Mouse (Mus musculus): ENCODE measurements at regions not wholly inside any gene's neighbourhood (a gene's known extent, or its start where the extent isn't known, plus 50 kb on each side); places are given as distances from the start of the nearest gene placed in this dataset.
"Not testable (repeated sequence)": the region's sequence is repeated elsewhere in the genome, so short reads cannot be mapped to it uniquely, and the experiment has no call there.

DNA sequence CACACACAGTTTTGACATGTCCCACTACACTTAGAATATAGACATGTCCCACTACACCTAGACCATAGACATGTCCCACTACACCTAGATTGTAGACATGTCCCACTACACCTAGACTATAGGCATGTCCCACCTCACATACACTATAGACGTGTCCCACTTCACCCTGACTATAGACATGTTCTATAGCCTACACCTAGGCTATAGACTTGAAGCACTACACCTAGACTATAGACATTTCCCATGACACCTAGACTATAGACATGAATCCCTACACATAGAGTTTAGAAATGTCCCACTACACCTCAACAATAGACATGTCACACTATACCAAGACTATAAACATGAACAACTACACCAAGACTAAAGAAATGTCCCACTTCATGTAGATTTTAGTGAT, 2580.9 kb downstream of the Gm37988 start:
- no peak for DNase-seq (ENCODE audit: low spot score)

DNA sequence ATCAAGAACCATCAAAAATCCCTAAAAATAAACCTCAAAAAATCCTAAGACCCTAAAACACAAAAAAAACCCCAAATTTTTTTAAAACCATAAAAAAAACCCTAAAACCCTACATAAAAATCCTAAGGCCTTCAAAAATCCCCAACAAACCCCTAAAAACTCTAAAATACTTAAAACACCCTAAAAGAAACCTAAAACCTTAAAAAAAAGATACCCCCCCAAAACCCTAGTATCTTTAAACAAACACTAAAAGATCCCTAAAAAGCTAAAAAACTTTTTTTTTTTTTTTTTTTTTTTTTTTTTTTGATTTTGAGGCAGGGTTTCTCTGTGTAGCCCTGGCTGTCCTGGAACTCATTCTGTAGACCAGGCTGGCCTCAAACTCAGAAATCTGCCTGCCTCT, 2585.8 kb downstream of the Gm37988 start:
- DNase-seq (ENCODE audit: low spot score): no peak

DNA sequence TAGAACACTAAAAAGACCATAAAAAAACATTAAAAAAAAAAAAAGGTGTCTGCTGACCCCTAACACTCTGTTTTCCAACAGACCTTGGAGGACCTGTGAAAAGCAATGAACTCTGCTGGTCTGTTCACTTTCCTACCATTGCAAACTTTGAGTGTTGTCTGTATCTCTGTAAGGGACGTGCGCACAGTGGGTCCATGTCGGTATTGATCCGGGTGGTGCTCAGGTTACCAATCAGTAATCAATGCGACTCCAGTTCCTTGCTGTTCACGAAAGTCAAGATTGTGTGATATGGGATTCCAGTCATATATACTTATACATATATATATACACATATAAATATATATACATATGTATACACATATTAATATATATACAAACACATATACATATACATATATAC, 2586.5 kb downstream of the Gm37988 start:
- DNase-seq (ENCODE audit: low spot score): no peak

DNA sequence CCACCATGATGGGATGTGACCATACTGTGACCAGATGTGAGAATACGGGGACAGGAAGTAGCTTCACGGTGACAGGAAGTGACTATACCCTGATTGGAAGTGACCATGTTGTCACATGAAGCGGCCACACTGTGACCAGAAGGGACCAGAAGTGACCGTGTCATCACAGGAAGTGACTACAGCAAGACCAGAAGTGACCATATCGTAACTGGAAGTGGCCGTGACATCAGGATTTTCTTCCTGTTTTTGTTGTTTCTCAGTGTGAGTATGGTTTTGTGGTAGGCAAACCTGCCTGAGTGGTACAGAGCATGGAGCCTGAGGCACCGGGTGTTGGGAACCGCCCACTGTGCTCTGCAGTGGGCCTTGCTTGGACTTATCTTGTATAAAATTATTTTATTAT, 2587.8 kb downstream of the Gm37988 start:
- DNase-seq (ENCODE audit: low spot score): no peak

DNA sequence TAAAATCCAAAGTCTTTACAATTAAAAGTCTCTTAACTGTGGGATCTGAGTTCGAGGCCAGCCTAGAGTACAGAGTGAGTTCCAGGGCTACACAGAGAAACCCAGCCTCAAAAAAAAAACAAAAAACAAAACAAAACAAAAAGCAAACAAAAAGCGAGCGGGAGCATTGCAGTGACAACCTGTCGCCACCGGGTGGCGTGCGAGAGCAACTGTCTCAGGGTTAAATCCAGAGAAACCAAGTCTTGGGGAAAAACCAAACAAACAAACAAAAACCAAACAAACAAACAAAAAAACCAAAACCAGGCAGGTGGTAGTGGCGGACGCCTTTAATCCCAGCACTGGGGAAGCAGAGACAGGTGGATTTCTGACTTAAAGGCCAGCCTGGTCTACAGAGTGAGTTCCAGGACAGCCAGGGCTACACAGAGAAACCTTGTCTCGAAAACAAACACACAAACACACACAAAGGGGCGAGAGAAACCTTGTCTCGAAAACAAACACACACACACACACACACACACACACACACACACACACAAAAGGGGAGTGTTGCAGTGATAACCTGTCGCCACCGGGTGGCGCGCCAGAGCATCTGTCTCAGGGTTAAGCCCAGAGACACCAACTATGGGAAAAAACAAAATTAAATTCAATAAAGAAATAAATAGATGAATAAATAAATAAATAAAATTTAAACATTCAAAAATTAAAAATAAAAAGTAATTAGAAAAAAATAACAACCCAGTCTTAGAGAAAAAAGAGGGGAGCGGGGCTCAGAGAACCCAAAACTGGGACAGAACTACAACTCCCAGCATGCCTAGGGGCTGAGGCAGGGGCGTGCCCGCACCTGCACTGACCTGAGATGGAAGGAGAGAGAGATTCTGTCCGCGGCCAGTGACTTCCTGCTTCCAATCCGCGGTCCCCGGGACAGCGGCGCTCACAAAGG, 2589.4 kb downstream of the Gm37988 start:
- peak; percentile 37 for DNase-seq (ENCODE audit: low spot score)

DNA sequence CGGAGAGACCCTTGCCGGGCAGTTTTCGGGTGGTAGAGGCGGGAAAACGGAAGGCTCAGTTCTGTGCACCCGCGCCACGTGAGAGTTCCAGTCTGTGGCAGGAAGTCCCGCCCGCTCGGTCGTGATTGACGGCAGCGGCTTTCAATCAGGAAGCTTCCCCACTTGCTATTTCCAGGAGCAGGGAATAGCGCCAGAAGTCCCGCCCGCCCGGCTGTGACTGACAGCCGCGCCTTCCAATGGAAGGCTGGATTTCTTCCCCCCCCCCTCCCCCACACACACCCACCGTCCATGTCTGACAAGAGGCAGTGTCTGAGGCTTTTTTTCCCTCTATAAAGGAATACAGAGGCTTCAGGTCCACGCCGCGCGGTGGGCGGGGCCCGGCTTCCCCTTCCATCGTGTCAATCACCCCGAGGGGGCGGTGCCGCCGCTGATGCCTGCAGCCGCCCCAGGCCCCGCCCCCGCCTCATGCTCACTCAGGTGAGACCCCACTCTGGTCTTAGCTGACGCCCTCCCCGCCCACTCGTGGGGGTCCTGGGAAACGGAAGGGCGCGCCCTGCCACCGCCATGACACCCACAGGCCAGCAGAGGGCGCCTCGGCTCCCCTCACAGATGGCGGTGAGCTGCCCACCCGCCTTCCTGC, 2590.2 kb downstream of the Gm37988 start:
- DNase-seq (ENCODE audit: low spot score): peak; percentile 93

DNA sequence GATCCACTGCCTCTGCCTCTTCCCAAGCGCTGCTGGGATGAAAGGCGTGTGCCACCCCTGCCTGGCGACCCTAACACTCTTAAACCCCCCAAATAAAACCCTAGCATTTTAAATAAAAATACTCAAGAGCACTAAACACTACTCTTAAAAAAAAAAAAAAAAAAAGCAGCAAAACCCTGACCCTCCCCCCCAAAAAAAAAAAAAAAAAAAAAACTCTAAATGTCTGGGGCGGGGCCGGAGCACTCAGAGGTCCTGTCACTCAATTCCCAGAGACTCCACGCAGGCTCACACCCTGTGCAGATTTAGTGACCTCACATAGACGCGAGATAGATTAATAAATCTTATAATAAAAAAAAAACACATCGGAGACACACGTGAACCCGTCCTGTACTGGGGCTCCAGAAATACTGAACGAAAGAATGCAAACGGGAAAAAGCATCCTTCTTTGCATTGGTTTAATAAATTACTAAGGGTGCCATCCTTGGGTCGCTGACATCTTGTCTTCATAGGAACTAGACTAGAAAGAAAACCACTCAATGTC, 2591.1 kb downstream of the Gm37988 start:
- DNase-seq (ENCODE audit: low spot score): no peak

DNA sequence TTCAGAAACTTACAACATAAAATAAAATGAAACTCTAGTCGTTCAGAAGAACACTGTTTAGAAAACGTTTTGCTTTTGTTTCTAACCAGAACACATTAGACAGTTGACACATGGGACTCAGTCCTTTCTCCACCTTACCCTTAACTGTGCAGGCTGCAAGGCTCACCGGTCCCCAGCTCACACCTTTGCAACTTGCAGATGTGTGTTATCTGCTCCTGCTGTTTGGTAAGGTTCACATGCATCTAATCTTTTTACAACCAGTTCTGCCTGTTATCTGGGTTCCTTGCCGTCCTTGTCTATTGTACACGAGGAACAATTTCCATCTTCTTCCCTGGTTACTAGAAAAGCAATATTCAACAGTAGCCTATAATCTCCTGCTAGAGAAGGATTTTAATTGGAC, 2598.0 kb downstream of the Gm37988 start:
- DNase-seq (ENCODE audit: low spot score): not testable (repeated sequence)

DNA sequence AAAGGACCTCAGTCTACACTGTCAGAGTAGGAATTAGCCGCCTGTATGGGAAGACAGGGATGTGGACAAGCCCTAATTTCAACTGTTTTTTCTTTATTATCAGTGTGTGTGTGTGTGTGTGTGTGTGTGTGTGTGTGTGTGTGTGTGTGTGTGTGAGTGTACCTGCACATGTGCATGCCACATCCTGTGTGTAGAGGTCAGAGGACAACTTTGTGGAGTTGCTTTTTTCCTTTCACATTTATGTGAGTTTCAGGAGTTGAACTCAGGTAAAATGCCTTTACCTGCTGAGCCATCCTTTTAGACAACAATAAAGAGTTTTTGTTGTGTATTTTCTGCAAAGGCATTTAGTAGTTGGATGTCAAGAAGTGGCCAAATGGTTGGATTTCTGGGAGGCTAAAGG, 2606.8 kb downstream of the Gm37988 start:
- no peak for DNase-seq (ENCODE audit: low spot score)

DNA sequence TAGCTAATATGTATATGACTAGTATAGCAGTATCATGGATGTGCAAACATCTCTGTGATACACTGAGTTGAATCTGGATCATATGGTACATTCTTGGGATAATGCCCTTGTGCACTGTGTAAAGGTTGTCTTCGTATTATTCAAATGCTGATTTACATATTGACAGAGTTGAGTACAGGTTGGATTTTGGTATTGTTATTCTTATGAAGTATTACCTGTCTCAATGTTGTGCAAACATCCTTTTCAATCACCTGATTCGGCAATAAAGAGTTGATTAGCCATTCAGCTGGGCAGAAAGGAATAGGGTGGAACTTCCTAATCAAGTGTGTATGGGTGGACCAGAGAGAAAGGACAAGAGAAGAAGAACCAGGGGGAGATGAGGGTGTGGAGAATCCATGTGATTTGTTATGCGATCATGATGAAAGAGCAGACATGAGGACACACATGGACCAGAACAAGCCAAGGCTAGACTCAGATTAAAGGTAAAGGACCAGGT, 2644.0 kb downstream of the Gm37988 start:
- DNase-seq (ENCODE audit: low spot score): no peak

DNA sequence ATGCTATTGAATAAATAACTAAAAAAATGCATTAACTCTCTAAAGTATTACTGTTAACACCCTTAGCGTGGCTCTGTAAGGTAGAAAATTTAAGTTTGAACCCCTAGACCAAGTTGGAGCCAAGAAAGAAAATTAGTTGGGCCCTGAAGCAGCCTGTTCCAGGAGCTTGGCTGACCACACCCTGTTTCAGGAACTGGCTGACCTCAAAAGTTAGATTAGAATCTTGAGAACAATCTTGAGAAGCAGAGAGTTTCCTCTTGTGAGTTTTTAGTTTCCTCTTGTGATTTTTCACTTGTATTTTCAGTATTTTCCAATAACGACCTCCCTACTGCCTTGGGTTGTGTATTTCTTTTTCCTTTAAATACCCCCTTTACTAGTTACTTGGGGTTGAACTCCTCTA, 2647.2 kb downstream of the Gm37988 start:
- DNase-seq (ENCODE audit: low spot score): no peak

DNA sequence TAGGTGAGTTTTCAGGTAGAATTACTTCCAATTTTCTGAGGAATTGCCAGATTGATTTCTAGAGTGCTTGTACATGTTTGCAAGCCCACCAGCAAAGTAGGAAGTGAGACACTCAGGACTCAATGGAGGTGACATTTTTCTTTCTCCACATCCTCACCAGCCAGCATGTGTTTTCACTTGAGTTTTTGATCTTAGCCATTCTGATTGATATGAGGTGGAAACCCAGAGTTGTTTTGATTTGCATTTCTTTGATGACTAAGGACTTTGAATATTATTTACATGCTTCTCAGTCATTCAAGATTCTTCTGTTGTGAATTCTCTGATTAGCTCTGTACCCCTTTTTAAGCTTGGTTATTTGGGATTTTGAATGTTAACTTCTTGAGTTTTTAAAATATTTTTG, 2650.2 kb downstream of the Gm37988 start:
- no peak for DNase-seq (ENCODE audit: low spot score)

DNA sequence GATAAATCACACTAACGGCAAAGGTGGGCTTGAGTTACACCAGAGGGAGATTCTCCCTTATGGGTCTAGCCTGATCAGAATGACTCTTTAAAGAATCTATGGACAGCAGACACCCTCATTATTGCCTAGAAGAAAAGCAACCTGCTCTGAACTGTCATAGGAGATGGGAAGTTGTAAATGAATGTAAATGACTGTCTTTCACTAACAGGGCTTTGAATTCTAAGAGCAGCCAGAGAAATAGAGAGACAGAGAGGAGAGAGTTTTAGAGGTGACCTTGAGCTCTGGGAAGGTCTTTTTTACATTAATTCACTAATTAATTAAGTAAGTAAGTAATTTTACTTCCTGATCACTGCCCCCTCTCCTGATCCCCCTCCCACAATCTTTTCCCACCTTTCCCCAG, 2686.4 kb downstream of the Gm37988 start:
- no peak for DNase-seq (ENCODE audit: low spot score)

DNA sequence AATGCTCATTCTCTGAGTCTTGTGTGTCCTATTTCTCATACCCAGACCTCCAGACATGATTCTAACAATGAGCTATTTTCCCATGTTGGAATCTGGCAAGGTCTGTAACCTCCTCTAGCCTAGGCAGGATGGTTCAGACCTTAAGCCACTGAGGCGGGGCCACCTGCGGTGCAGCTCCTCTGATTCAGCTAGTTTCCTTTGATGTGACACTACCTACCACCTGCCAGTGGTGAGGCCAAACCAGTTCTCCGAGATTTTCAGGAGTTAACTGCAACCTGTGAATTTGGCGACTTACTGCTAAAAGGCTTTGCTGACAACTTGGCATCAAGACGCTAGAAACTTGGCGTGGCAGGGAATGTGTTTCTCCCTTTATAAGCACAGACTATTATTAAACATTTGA, 2691.3 kb downstream of the Gm37988 start:
- no peak for DNase-seq (ENCODE audit: low spot score)

DNA sequence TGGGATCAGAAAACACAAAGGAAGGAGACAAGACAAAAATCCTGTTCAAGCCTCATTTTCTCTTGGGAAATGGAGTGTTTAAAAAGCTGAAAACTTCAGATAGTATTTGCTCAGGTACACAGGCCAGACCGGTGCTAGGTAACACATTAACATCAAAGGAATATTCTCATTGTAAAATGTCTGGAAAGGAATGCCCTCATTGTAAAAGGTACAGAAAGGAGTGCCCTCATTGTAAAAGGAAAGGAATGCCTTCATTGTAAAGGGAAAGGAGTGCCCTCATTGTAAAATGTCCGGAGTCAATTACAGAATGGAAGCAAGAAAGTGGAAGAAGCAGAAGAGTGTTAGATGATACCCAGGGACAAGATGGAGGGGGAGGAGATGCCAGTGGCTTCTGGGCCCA, 2694.7 kb downstream of the Gm37988 start:
- DNase-seq (ENCODE audit: low spot score): no peak

DNA sequence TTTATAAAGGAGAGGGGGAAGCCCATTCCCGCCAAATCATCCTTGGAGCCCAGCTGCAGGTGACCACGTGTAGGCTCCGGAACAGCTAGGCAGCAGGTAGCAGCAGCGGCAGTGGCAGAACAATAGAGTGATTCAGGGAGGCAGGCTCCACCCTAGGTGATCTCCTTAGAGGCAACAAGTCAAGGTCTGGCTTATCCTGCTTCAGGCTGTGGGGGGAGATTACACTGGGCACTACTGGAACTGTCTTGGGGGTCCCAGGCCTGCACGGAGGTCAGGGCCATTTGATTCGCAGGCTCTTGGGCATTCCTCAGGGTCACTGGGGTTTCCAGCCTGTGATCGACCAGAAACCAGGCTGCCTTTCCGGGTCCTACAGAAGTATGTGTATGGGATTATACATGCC, 2711.1 kb downstream of the Gm37988 start:
- no peak for DNase-seq (ENCODE audit: low spot score)

DNA sequence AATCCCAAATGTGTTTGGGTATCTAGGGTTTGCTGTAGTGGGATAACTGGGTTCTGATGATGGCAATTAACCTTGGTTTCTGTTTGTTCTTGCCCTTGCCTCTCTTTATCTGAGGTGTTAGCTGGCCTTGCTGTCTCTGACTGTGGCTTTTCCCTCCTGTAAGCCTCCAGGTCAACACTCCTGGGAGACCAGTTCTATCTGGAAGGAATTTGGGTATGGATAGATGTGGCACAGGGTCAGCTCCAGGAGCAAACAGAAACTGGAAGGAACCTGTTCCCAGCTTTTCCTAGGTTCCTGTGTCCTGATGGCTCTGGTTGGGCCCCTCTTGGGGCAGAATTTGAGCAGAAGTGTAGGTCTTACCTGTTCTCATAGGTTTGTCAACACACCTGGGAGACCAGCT, 2725.8 kb downstream of the Gm37988 start:
- DNase-seq (ENCODE audit: low spot score): no peak

DNA sequence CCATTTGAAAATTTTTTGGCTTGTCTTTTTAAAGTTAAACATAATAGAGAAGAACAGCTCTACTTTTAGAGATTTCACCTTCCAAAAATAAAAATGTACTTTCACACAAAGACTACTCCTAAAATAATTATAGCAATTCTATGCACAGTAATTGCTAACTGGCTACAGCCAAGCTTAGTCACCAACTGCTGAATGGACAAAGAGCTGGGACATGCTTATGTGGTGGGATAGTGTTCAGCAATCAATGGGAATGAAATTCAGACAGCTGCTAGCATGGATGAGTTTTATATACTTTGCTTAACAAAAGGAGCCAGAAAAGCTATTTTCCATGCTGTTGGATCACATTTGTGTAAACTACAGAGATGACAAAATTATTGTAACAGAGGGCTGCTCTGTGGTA, 2727.5 kb downstream of the Gm37988 start:
- no peak for DNase-seq (ENCODE audit: low spot score)

DNA sequence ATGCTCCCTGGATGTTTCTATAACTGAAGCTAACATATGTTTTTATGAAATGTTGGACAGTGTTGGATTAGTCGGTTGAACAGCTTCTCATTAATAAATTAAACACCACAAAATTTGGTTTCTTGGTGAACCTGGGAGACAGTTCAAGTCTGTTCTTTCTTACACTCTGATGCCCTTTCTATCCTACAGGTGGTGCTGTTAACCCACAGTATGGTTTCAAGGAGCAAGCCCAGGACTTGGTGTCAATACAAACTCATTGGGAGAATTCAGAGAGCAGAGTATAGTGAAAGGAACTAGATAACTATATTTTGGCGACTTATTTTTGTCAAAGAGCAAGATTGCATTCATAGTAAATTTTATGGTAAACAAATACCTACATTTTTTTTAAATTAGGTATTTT, 2735.8 kb downstream of the Gm37988 start:
- peak; percentile 1 for DNase-seq (ENCODE audit: low spot score)

DNA sequence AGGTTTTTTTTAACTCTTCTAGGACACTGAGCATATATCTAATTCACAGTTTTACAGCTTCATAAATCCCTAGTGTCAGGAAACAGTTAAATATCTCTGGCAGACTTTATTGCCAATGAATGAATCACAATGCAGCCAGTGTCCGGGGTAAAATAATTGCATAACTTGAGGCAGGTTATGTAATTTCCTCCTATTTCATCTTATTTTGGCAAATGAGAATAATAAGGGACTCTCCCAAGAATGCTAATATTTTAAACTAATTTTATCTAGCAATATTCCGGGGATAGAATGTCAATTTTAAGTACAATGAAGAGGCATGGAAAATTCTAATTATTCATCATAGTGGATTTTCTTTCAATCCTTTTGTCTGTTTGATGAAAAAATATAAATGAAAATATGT, 2740.6 kb downstream of the Gm37988 start:
- DNase-seq (ENCODE audit: low spot score): no peak

DNA sequence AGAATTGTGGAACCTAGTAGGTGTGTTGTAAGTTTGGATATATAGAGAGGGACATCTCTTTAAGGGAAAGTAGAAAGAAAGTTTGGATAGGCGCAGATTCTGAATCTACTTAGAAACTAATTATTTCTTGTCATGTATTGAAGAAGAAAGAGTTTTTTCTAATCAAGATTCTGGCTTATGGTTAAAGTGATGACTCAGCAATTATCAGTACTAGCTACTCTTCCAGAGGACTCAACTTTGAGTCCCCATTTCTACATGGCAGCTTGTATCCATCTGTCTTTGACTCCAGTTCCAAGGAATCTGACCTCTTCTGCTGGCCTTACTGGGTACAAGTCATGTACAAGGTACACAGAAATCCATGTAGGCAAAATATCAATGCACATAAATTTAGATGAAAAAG, 2767.1 kb downstream of the Gm37988 start:
- no peak for DNase-seq (ENCODE audit: low spot score)

DNA sequence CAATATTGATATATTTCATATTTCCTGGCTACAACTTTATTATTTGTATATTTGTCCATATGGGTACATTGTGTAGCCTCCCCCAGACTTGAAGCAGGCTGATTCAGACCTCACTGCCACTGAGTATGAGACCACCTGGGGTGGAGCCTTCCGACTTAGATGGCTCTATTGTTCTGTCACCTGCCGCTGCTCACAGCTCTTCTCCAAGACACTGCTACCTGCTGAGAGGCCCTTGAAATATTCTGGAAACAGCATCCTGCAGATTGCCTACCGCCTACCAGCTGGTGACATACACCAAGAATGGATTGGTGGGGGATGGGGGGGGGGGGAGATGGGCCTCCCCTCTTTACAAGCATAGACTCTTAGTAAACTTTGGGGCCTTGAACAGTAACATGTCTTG, 2778.7 kb downstream of the Gm37988 start:
- no peak for DNase-seq (ENCODE audit: low spot score)

DNA sequence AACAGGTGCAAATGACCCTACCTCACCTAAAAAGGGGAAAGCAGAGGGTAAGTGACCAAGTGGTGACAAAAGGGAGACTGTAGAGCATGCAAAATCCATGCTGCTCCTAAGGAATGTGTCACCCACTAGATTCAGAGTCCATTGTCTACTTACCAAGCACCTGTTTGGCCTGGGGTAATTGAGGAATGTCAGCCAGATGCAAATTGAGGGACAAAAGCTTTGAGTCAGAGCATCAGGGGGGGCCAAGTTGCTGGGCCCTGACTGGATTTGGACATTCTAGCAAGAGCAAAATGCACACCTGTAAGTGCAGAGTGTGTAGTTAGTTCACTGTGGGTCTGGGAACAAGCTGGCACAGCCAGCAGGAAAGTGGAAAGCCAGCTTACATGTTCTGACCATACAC, 2783.6 kb downstream of the Gm37988 start:
- no peak for DNase-seq (ENCODE audit: low spot score)
